Mouse (Mus musculus) midbrain, postnatal 0 days (tissue): ENCODE data around the gene Hgd. TPM values are rescaled to one million over a fixed set of nuclear protein-coding genes. Genes with fewer than 3 reads are reported as not detected.
A peak's percentile ranks its signal among the peaks of the same experiment; 100 is the strongest.

Source experiments
- ATAC-seq: fragments of 200-750 bp; cut with Nextera tagmentation; 2 replicates; pipeline ENCODE4 v1.8.0; 2017; ENCODE audit warnings: moderate number of reproducible peaks, mild to moderate bottlenecking, moderate TSS enrichment, moderate library complexity; ENCODE audit not compliant: low FRiP score
- DNase-seq: peaks from one replicate; pipeline ENCODE4 v3.0.0-alpha.2; 2015; ENCODE audit warnings: low spot score
- H3K27ac ChIP-seq: fragments of 300-500 bp; sonication (generic); 2 replicates; pipeline ENCODE4 v1.5.1; 2014; ENCODE audit warnings: low read depth, mild to moderate bottlenecking, low read length, mixed read lengths
- H3K27me3 ChIP-seq: fragments of 300-500 bp; sonication (generic); 2 replicates; pipeline ENCODE4 v1.6.1; 2014; ENCODE audit warnings: low read length, control low read depth, mixed read lengths; ENCODE audit not compliant: insufficient read depth
- H3K36me3 ChIP-seq: fragments of 300-500 bp; sonication (generic); 2 replicates; pipeline ENCODE4 v1.6.1; 2014; ENCODE audit warnings: low read length, control low read depth, mixed read lengths; ENCODE audit not compliant: insufficient read depth
- H3K4me1 ChIP-seq: fragments of 300-500 bp; sonication (generic); 2 replicates; pipeline ENCODE4 v1.6.1; 2014; ENCODE audit warnings: mild to moderate bottlenecking, control low read depth, antibody characterized with exemption, low read length, mixed read lengths; ENCODE audit not compliant: insufficient read depth
- H3K4me2 ChIP-seq: fragments of 300-500 bp; sonication (generic); 2 replicates; pipeline ENCODE4 v1.6.1; 2014; ENCODE audit warnings: low read depth, mild to moderate bottlenecking, low read length, mixed read lengths; ENCODE audit not compliant: poor library complexity, severe bottlenecking
- H3K4me3 ChIP-seq: fragments of 300-500 bp; sonication (generic); 2 replicates; pipeline ENCODE4 v1.5.1; 2014; ENCODE audit warnings: low read depth, mild to moderate bottlenecking, low read length, moderate library complexity
- H3K9ac ChIP-seq: fragments of 300-500 bp; sonication (generic); replicated peaks from 2 replicates; pipeline ENCODE4 v1.6.1; 2014; ENCODE audit warnings: mild to moderate bottlenecking, low read length, moderate library complexity, mixed read lengths; ENCODE audit not compliant: poor library complexity, severe bottlenecking
- H3K9me3 ChIP-seq: fragments of 300-500 bp; sonication (generic); 2 replicates; pipeline ENCODE4 v1.6.1; 2016; ENCODE audit warnings: low read length, control low read depth
- CTCF ChIP-seq: IDR thresholded peaks from 2 replicates; pipeline ENCODE4 v1.5.1; 2016; ENCODE audit warnings: antibody characterized with exemption, mild to moderate bottlenecking
- WGBS: fragments of 180-500 bp; shearing (Covaris S2); extraction: QIAGEN DNeasy Blood & Tissue Kit; methylation state at CpG from one replicate; pipeline ENCODE4 v1.1.7; 2014; 5-methylcytosine and 5-hydroxymethylcytosine counted together
- polyA plus RNA-seq: library from polyadenylated mRNA; unstranded; fragments of >200 nt; fragmentation: Nextera tagmentation; extraction: Ambion mirVana; gene quantifications from 2 replicates; pipeline ENCODE4 v1.2.1, GENCODE M21; 2015
- total RNA-seq: library from RNA; depleted of rRNA; stranded (reverse); fragments of >200 nt; gene quantifications from 2 replicates; pipeline ENCODE4 v1.2.3, GENCODE M21; 2014

Hgd gene
- total and polyA plus RNA-seq, 2 experiments from 2014 or later = 0.27 to 0.43 TPM

DNA sequence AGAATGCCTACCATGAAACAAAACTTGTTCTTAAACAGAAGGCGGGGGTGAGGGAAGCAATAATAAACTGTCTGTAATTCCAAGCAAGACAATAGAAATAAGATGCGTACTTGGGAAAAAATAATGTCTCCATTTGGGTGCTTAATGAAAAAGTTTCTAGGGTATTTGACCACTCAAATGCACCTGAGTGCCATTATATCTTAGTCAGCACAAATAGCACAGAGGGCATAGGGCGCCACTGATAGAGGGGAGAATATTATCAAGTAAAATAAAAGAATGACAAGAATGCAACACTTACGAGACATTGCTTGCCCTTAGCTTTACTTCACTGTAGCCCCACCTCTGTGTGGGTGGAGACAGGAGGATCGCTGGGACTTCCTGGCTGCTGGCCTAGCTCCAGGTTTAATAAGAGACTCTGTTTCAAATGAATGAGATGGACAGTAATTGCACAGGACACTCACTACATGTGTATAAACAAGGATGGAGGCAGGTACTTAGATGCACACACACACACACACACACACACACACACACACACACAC, 85.5 kb downstream of the Hgd start:
- H3K36me3 ChIP-seq = no peaks in the 10 kb centered on the region
- no peaks in the 10 kb centered on the region for H3K27me3 ChIP-seq
- no peak for ATAC-seq
- no peak for TF ChIP-seq CTCF
- H3K4me2 ChIP-seq = no peak overlapping the region
- WGBS = 81% methylated on average over 5 of the region's 5 CpGs
- H3K4me3 ChIP-seq = no peak overlapping the region
- no peak overlapping the region for H3K9ac ChIP-seq
- DNase-seq = no peak
- H3K9me3 ChIP-seq = no peaks in the 10 kb centered on the region
- no peaks in the 10 kb centered on the region for H3K4me1 ChIP-seq
- H3K27ac ChIP-seq = no peak overlapping the region

DNA sequence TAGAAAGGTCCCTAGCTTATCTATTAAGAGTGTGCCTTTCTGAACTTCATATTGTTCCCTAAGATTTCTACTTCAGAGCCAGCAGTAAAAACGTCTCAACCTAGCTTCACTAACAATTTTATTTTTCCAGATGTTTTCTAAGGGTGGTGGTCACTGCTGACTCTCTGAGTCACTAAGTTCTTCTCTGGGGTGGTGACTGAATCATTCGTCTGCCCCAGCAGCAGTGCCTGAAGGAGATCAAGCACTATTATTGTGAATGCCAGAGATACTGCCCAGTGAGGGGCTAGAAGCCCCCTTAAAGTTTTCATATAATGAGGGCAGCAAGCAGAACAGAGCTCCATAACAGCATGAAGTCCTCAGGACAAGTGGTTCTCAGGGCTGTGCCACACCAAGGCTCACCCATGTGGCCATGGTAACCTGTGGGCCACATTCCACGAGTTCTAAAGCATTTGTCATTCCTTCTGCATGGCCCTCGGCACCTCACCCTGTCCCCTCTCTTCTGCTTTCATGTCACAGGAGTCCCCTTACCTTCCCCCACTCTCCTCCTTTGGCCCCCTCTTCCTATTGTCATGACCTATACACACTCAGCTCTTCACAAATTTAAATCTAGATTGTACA, 90.8 kb downstream of the Hgd start:
- H3K36me3 ChIP-seq = no peaks in the 10 kb centered on the region
- 30% methylated on average over 4 of the region's 4 CpGs for WGBS
- no peak overlapping the region for H3K4me2 ChIP-seq
- H3K4me3 ChIP-seq = no peak overlapping the region
- H3K9ac ChIP-seq = no peak overlapping the region
- DNase-seq (no peak), ATAC-seq (no peak)
- no peaks in the 10 kb centered on the region for H3K27me3 ChIP-seq
- no peaks in the 10 kb centered on the region for H3K4me1 ChIP-seq
- no peak for TF ChIP-seq CTCF
- no peak overlapping the region for H3K27ac ChIP-seq
- H3K9me3 ChIP-seq = no peaks in the 10 kb centered on the region

DNA sequence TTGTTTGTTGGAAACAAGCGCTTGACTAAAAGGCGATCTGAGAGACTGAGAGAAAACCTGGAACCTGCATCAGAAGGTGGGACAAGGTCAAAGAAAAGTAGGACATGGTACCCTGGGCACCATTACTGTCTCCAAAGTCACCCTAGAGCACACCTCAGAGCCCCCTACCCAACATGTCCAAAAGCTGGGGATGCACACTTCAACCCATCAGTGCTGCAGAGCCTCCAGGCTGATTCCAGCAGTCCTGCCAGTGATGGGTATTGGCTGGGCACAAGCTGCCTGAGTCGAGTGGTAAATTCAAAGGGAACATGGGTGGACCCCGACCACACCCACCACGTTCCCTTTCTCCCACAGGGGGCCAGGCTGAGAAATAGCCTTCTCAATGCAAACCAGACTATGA, 95.4 kb downstream of the Hgd start:
- H3K4me2 ChIP-seq = no peak overlapping the region
- no peak overlapping the region for H3K27ac ChIP-seq
- DNase-seq (no peak), ATAC-seq (no peak)
- no peak for TF ChIP-seq CTCF
- no peak overlapping the region for H3K4me3 ChIP-seq
- H3K36me3 ChIP-seq = no peaks in the 10 kb centered on the region
- no peaks in the 10 kb centered on the region for H3K9me3 ChIP-seq
- no peak overlapping the region for H3K9ac ChIP-seq
- H3K4me1 ChIP-seq = no peaks in the 10 kb centered on the region
- H3K27me3 ChIP-seq = no peaks in the 10 kb centered on the region
- WGBS = 88% methylated on average over 5 of the region's 5 CpGs

DNA sequence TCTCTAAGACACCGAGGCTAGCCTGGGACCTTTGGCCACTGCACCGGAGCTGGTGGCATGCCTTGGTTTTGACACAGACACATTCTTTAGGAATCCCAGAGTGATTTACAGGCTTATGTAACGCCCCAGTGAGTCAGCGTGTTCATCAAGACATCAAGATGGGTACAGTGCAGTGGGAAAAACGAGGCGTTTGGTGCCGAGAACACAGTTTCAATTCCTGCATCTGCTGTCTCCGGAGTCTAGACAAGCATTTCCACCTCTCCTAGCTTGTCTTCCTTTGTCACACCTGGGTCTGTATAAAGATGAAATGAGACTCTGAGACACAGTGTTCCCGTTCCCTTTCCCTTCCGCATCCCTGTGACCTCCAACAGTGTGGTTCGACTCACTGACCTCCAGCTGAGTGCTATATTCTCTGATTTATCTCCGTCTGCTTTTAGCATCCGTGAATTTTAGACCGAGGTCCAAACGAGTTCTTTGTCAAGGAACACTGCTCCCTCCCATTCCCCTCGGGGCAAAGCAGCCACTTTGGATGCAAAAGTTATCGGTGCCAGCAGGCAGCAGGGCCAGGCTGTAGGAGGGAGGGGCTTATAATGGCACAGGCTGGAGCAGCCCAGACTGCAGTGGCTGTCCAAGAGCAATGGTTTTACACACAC, 96.2 kb downstream of the Hgd start:
- no peaks in the 10 kb centered on the region for H3K9me3 ChIP-seq
- no peaks in the 10 kb centered on the region for H3K4me1 ChIP-seq
- no peaks in the 10 kb centered on the region for H3K27me3 ChIP-seq
- ATAC-seq (peak; percentile 79), DNase-seq (peak; percentile 67)
- no peak overlapping the region for H3K27ac ChIP-seq
- TF ChIP-seq CTCF = no peak
- H3K9ac ChIP-seq = no peak overlapping the region
- 38% methylated on average over 17 of the region's 17 CpGs for WGBS
- no peaks in the 10 kb centered on the region for H3K36me3 ChIP-seq
- H3K4me2 ChIP-seq = peak overlapping the region; percentile 29
- no peak overlapping the region for H3K4me3 ChIP-seq

DNA sequence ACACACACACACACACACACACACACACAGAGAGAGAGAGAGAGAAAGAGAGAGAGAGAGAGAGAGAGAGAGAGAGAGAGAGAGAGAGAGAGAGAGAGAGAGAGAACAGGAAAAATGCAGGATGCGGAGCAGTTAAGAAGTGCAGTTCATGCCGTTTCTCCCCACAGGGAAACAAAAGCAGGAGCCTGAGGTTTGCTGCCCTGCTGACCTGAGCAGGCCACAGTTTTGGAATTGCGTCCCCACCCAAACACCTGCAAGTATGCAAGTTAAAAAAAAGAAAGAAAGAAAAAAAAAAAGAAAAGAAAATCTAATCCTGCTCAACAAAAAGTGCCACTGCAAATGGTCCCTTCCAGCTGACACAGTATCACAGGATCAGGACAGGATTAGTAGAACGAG, 96.7 kb downstream of the Hgd start:
- no peak overlapping the region for H3K9ac ChIP-seq
- ATAC-seq = no peak

DNA sequence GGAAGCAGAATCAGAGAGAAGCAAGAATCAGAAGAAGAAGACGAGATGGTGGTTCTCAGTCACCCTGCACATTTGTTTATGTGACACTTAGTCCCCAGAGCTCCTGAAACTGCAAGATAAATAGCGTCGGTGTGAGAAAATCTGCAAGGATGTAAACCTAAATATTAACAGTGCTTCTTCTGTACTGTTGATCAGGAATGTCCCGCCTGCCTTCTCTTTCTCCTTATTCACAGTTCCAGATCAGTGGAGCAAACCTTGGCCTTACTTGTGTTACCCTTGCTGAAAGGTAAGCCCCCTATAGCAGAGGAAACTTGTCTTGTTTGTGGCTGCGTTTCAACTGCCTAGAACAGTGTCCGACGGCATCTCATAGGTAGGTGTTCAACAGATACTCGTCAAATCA, 97.6 kb downstream of the Hgd start:
- no peak for ATAC-seq
- H3K27ac ChIP-seq = no peak overlapping the region
- no peak for TF ChIP-seq CTCF
- H3K4me3 ChIP-seq = no peak overlapping the region
- H3K9ac ChIP-seq = no peak overlapping the region
- H3K4me2 ChIP-seq = no peak overlapping the region
- WGBS = 82% methylated on average over 8 of the region's 8 CpGs
- no peak for DNase-seq
- no peaks in the 10 kb centered on the region for H3K36me3 ChIP-seq
- no peaks in the 10 kb centered on the region for H3K4me1 ChIP-seq
- no peaks in the 10 kb centered on the region for H3K9me3 ChIP-seq
- H3K27me3 ChIP-seq = no peaks in the 10 kb centered on the region

More for the DNA sequence above, 96.7 kb downstream of the Hgd start:
- Histone ChIP-seq H3K27ac (no peak overlapping the region), H3K36me3 (no peaks in the 10 kb centered on the region), H3K27me3 (no peaks in the 10 kb centered on the region), H3K9me3 (no peaks in the 10 kb centered on the region), H3K4me2 (peak overlapping the region; percentile 29), H3K4me1 (no peaks in the 10 kb centered on the region), H3K4me3 (no peak overlapping the region)
- DNase-seq = no peak
- no peak for TF ChIP-seq CTCF
- 19% methylated on average over 4 of the region's 4 CpGs for WGBS
